Mouse (Mus musculus) testis, adult 10 weeks (tissue): ENCODE measurements around the gene Olfr1121. TPM values are rescaled to one million over a fixed set of nuclear protein-coding genes. Genes with fewer than 3 reads are reported as not detected.

Experiments
- polyA plus RNA-seq: library from polyadenylated mRNA; stranded (reverse); fragments of 350-450 nt; fragmentation: Illumina TruSeq; extraction: RNeasy Lipid Tissue Mini Kit (QIAGEN cat#74804); gene quantifications from one replicate; pipeline ENCODE4 v1.2.3, GENCODE M21; 2014; ENCODE audit warnings: low read depth, low replicate concordance

Olfr1121 gene
- polyA plus RNA-seq = not detected

DNA sequence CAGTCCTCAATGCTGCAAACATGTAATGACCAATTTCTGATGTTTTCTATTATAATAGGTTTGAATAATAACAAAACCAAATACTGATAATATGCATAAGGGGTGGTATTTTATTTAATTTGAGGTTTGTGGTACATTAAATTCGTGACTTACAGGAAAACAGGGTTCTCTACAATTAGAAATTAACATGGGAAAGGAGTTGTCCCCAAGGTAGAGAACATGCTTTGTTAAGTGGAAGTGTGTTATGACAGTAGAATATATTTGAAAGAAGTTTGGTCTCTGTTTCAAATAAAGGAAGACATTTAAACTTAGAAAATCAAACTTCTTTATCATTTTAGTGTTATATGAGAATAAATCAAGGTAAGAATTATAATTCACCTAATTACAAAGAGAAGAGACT lies at the start of gene Olfr1121:
Olfr1121 (plus strand) TSS at position 301 of the 400 bp plus-strand sequence.

DNA sequence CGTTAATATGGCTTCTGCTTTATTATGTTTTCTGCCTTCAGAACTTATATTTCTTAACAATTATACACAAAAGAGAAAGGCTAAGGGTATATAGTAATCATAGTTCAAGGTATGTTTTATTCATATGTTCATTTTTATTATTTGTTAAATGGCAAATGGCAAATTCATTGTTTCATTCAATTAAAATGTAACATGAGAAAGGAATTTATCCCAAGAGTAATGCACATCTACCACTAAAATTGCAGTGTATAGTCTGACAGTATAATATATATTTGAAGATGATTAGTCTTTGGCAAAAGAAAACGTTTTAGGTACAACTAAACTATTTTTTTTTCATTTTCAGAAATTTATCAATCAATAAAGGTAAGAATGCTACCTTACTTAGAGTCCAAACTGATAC lies 15.2 kb upstream of the Olfr1121 start, which contains the start of gene Olfr1120:
Olfr1120 (plus strand) TSS at position 301 of the 400 bp plus-strand sequence.

DNA sequence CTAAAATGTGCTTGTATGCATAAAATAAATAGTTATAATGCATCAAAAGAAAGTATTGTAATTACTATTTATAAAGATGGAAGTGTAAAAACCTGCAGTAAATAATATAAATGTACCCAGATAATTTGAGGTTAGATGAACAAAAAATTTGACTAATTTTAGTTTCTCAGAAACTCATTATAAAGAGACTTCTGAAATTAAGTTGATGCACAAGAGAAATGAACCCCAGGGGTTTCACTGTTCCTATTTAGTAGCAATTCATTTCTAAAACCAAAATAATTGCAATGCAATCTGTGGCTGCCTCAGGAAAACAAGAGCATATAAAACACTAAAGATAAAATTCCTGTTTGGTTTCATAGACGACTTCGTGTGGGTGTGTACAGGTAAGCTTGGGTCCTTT lies 15.9 kb downstream of the Olfr1121 start, which contains the start of gene Olfr1122:
Olfr1122 (plus strand) TSS at position 301 of the 400 bp plus-strand sequence.

DNA sequence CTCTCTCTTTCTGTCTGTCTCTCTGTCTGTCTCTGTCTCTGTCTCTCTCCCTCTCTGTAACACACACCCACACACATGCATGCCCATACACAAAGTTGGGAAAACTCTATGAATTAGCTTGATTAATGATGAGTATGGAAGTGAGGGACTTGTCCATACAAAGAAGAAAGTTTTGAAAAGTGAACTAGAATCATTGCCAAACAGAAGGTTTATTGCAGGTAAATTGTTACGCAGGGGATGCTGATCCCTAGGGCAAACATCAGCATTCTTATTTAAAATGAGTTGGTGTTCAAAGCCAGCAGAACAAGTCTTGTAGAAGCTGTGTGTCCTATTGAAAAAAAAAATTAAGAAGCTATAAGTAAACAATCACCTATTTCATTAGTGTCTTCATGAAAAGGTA lies 46.6 kb downstream of the Olfr1121 start, which contains the start of gene Olfr1123:
Olfr1123 (plus strand) TSS at position 301 of the 400 bp plus-strand sequence.

Other genes starting within 250 kb of the Olfr1121 start
- gene Olfr1110, start 229.6 kb upstream of the Olfr1121 start, polyA plus RNA-seq = not detected
- not detected for gene Olfr1111, start 217.3 kb upstream of the Olfr1121 start, polyA plus RNA-seq
- gene Olfr1112, start 182.1 kb upstream of the Olfr1121 start, polyA plus RNA-seq = not detected
- gene Olfr1113, start 160.9 kb upstream of the Olfr1121 start, polyA plus RNA-seq = not detected
- gene Olfr1115, start 121.9 kb upstream of the Olfr1121 start, polyA plus RNA-seq = not detected
- gene Olfr1116, start 102.4 kb upstream of the Olfr1121 start, polyA plus RNA-seq = not detected
- not detected for gene Olfr1118, start 62.3 kb upstream of the Olfr1121 start, polyA plus RNA-seq
- gene Olfr1120, start 15.1 kb upstream of the Olfr1121 start, polyA plus RNA-seq = not detected
- not detected for gene Olfr1122, start 16.0 kb downstream of the Olfr1121 start, polyA plus RNA-seq
- not detected for gene Olfr1123, start 46.7 kb downstream of the Olfr1121 start, polyA plus RNA-seq
- 0.24 TPM for gene Olfr1124, start 60.4 kb downstream of the Olfr1121 start, polyA plus RNA-seq
- not detected for gene Olfr1126, start 84.1 kb downstream of the Olfr1121 start, polyA plus RNA-seq
- 0.71 TPM for gene Pramel7, start 127.2 kb downstream of the Olfr1121 start, polyA plus RNA-seq
- not detected for gene Pramel6, start 136.7 kb downstream of the Olfr1121 start, polyA plus RNA-seq
- 0.39 TPM for gene Olfr153, start 161.9 kb downstream of the Olfr1121 start, polyA plus RNA-seq
- gene Olfr1128, start 175.6 kb downstream of the Olfr1121 start, polyA plus RNA-seq = not detected
- gene Olfr1129, start 204.0 kb downstream of the Olfr1121 start, polyA plus RNA-seq = not detected
- not detected for gene Olfr1130, start 236.3 kb downstream of the Olfr1121 start, polyA plus RNA-seq